Mouse (Mus musculus): Measurements from ENCODE around the gene Gm10447. TPM values are rescaled to one million over a fixed set of nuclear protein-coding genes. Genes with fewer than 3 reads are reported as not detected.
"Not testable (repeated sequence)": the region's sequence is repeated elsewhere in the genome, so short reads cannot be mapped to it uniquely, and the experiment has no call there.

The Gm10447 gene
- total and polyA plus RNA-seq, 3 experiments = not detected

DNA sequence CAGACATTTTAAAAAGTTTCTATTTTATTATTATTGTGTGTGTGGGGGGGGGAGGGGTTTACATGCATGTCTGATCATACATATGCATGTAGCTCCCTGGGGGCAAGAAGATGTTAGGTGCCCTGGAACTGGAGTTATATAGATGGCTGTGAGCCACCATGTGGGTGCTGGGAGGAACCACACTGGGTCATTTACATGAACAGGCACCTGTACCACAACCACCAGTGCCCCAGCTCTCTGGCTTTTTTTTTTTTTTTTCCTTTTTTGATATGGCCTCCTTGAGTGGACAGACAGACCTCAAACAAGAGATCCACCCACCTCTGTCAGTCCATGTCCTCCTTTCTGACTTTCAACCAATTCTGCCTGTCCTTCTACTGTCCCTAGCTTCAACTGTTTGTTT, 27.7 kb downstream of the Gm10447 start:
- Histone ChIP-seq H3K4me3 (ENCODE audit: low read depth, low read length) (peak overlapping the region; percentile 86), H3K4me1 (ENCODE audit: insufficient read depth, low read depth, low read length) (peaks cover 42% of the 10 kb centered on the region), H3K27me3 (ENCODE audit: insufficient read depth, low read length) (no peaks in the 10 kb centered on the region), H3K36me3 (replicated peaks) (peaks cover 49% of the 10 kb centered on the region), H3K9me3 (replicated peaks) (no peaks in the 10 kb centered on the region)
- DNase-seq (ENCODE audit: low spot score) (no peak), ATAC-seq (ENCODE audit: extremely low read depth, insufficient number of reproducible peaks, low FRiP score, poor library complexity, severe bottlenecking) (no peak)
- no peak for TF ChIP-seq GATA2 (IDR thresholded peaks at IDR 0.05; ENCODE audit: borderline replicate concordance, low read depth, low read length)
- no peak for TF ChIP-seq CTCF (IDR thresholded peaks at IDR 0.05; ENCODE audit: low read depth, low read length)
- no peak for TF ChIP-seq TAL1 (conservative IDR thresholded peaks at IDR 0.05; ENCODE audit: low read depth, low read length)
- no peak for TF ChIP-seq POLR2AphosphoS5 (IDR thresholded peaks at IDR 0.05; ENCODE audit: insufficient replicate concordance, low read depth, low read length)
- TF ChIP-seq GATA1 (IDR thresholded peaks at IDR 0.05; ENCODE audit: borderline replicate concordance, low read length) = no peak

DNA sequence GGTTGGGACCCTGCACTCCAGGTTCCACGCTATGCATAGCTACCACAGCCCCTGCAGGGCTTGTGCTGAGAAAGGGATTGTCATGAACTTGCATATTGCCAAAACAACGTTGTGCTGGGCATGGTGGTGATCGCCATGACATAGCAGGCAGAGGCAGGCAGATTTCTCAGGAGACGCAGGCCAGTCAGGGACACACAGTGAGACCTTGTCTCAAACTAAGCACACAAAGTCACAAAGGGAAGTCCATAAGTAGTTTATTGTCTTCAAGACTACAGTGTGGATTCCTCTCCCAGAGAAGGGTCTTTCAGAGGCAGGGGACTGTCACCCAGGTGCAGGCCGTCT, 28.2 kb downstream of the Gm10447 start:
- Histone ChIP-seq H3K4me3 (ENCODE audit: low read depth, low read length) (no peak overlapping the region), H3K4me1 (ENCODE audit: insufficient read depth, low read depth, low read length) (peaks cover 39% of the 10 kb centered on the region), H3K9me3 (replicated peaks) (no peaks in the 10 kb centered on the region), H3K36me3 (replicated peaks) (peaks cover 52% of the 10 kb centered on the region), H3K27me3 (ENCODE audit: insufficient read depth, low read length) (no peaks in the 10 kb centered on the region)
- TF ChIP-seq GATA1 (IDR thresholded peaks at IDR 0.05; ENCODE audit: borderline replicate concordance, low read length) = no peak
- TF ChIP-seq POLR2AphosphoS5 (IDR thresholded peaks at IDR 0.05; ENCODE audit: insufficient replicate concordance, low read depth, low read length) = no peak
- no peak for TF ChIP-seq CTCF (IDR thresholded peaks at IDR 0.05; ENCODE audit: low read depth, low read length)
- TF ChIP-seq GATA2 (IDR thresholded peaks at IDR 0.05; ENCODE audit: borderline replicate concordance, low read depth, low read length) = no peak
- TF ChIP-seq TAL1 (conservative IDR thresholded peaks at IDR 0.05; ENCODE audit: low read depth, low read length) = no peak
- DNase-seq (ENCODE audit: low spot score) (no peak), ATAC-seq (ENCODE audit: extremely low read depth, insufficient number of reproducible peaks, low FRiP score, poor library complexity, severe bottlenecking) (no peak)

DNA sequence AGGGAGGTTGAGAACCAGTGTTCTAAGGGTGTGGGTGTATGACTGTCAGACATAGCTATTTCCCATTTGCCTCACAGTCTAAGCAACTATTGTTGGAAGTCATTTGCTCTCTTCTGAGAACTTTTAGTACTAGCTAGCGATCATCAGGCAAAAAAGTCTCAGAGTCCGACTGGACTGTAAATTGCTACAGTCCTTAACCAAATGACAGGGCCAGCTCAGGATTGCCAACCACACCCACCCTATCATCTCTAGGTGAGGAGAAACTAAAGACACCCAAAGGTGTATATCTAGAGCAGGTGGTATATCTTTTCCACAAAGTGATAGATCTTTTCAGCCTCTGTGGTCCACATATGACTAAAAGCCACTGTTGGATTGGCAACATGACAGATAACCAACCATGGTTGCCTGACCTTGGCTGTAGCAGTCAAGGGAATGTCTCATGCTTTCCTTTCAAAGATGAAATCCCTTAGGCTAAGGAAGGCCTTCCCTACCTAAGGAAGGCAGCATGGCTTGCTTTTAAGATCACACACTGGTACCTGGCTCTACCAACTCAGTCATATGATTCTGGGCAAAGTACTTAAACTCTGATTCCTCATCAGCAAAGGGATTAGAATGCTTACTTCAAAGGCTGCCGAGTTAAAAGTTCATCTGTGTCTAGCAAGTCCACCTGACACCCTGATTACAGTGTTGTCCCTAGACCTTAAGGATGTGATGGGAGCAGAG, 28.8 kb downstream of the Gm10447 start:
- Histone ChIP-seq H3K36me3 (replicated peaks) (peaks cover 53% of the 10 kb centered on the region), H3K4me1 (ENCODE audit: insufficient read depth, low read depth, low read length) (peaks cover 33% of the 10 kb centered on the region), H3K27me3 (ENCODE audit: insufficient read depth, low read length) (no peaks in the 10 kb centered on the region), H3K9me3 (replicated peaks) (no peaks in the 10 kb centered on the region), H3K4me3 (ENCODE audit: low read depth, low read length) (no peak overlapping the region)
- DNase-seq (ENCODE audit: low spot score) = no peak
- TF ChIP-seq POLR2AphosphoS5 (IDR thresholded peaks at IDR 0.05; ENCODE audit: insufficient replicate concordance, low read depth, low read length) (no peak), GATA1 (IDR thresholded peaks at IDR 0.05; ENCODE audit: borderline replicate concordance, low read length) (no peak), GATA2 (IDR thresholded peaks at IDR 0.05; ENCODE audit: borderline replicate concordance, low read depth, low read length) (no peak), CTCF (IDR thresholded peaks at IDR 0.05; ENCODE audit: low read depth, low read length) (no peak), TAL1 (conservative IDR thresholded peaks at IDR 0.05; ENCODE audit: low read depth, low read length) (no peak)
- no peak for ATAC-seq (ENCODE audit: extremely low read depth, insufficient number of reproducible peaks, low FRiP score, poor library complexity, severe bottlenecking)

DNA sequence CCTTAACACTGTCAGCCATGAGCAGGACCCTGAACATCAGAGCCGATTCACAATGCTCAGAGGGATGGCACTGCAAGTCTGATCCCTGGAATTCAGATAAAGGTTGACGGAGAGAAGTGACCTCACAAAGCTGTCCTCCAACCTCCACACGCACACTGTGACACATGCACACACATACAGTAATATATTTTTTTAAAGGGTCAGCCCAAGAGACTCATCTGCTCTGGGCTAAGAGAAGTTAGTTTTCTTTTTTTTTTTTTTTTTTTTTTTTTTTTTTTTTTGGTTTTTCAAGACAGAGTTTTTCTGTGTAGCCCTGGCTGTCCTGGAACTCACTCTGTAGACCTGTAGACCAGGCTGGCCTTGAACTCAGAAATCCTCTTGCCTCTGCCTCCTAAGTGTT, 30.0 kb downstream of the Gm10447 start:
- Histone ChIP-seq H3K36me3 (replicated peaks) (peaks cover 62% of the 10 kb centered on the region), H3K4me1 (ENCODE audit: insufficient read depth, low read depth, low read length) (peaks cover 21% of the 10 kb centered on the region)
- not testable (repeated sequence) for ATAC-seq (ENCODE audit: extremely low read depth, insufficient number of reproducible peaks, low FRiP score, poor library complexity, severe bottlenecking); H3K4me3 ChIP-seq (ENCODE audit: low read depth, low read length); H3K9me3 ChIP-seq (replicated peaks); DNase-seq (ENCODE audit: low spot score); H3K27me3 ChIP-seq (ENCODE audit: insufficient read depth, low read length)

DNA sequence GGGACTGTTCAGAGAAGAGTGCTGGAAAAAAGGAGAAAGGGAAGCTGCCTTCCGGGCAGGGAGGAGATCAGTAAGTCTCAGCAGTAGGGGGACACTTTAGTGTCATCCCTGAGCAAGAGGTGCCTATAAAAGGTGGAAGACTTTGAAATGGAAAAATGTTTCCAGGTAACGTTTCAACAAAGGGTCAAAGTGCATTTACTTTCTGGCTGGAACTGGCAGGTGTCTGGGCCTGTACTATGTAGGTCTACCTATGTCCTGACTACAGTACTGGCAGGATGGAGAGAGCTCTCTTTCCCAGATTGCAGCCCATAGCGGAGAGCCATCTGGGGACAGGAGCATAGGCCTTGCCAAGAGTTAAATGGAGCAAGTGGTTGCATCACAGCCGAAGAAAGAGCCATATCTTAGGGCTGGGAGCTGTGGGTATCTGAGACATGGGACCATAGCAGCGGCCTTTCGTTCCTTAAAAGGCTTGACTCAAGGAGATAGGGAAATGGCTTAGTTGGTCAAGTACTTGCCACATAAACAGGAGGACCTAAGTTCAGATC, 31.1 kb downstream of the Gm10447 start:
- no peak for DNase-seq (ENCODE audit: low spot score)
- TF ChIP-seq GATA2 (IDR thresholded peaks at IDR 0.05; ENCODE audit: borderline replicate concordance, low read depth, low read length) = no peak
- H3K4me3 ChIP-seq (ENCODE audit: low read depth, low read length) = no peak overlapping the region
- no peak for ATAC-seq (ENCODE audit: extremely low read depth, insufficient number of reproducible peaks, low FRiP score, poor library complexity, severe bottlenecking)
- no peaks in the 10 kb centered on the region for H3K27me3 ChIP-seq (ENCODE audit: insufficient read depth, low read length)
- H3K36me3 ChIP-seq (replicated peaks) = peaks cover 70% of the 10 kb centered on the region
- peaks cover 12% of the 10 kb centered on the region for H3K4me1 ChIP-seq (ENCODE audit: insufficient read depth, low read depth, low read length)
- no peaks in the 10 kb centered on the region for H3K9me3 ChIP-seq (replicated peaks)

DNA sequence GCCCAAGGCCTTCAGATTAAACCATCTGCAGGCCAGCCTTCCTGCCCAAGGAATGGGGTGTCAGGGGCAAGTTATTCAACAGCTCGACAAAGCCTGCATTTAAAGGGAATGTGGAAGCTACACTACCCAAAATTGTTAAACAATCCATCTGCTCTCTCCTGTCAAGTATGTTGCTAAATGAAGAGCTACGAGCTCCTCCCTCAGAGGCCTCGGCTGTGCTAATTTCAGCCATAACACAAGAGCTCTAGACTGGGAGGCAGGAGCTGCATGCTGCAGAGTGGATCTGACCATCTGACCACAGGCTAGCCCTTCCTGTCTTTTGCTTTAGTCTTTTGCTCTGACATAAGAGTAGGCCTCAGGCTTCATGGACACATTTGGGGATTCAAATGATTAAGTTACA, 31.7 kb downstream of the Gm10447 start:
- H3K4me3 ChIP-seq (ENCODE audit: low read depth, low read length) = no peak overlapping the region
- peaks cover 12% of the 10 kb centered on the region for H3K4me1 ChIP-seq (ENCODE audit: insufficient read depth, low read depth, low read length)
- H3K36me3 ChIP-seq (replicated peaks) = peaks cover 71% of the 10 kb centered on the region
- no peak for ATAC-seq (ENCODE audit: extremely low read depth, insufficient number of reproducible peaks, low FRiP score, poor library complexity, severe bottlenecking)
- DNase-seq (ENCODE audit: low spot score) = no peak
- TF ChIP-seq CTCF (IDR thresholded peaks at IDR 0.05; ENCODE audit: low read depth, low read length) (no peak), TAL1 (conservative IDR thresholded peaks at IDR 0.05; ENCODE audit: low read depth, low read length) (no peak), POLR2AphosphoS5 (IDR thresholded peaks at IDR 0.05; ENCODE audit: insufficient replicate concordance, low read depth, low read length) (no peak), GATA2 (IDR thresholded peaks at IDR 0.05; ENCODE audit: borderline replicate concordance, low read depth, low read length) (no peak), GATA1 (IDR thresholded peaks at IDR 0.05; ENCODE audit: borderline replicate concordance, low read length) (no peak)
- H3K9me3 ChIP-seq (replicated peaks) = no peaks in the 10 kb centered on the region
- H3K27me3 ChIP-seq (ENCODE audit: insufficient read depth, low read length) = no peaks in the 10 kb centered on the region

DNA sequence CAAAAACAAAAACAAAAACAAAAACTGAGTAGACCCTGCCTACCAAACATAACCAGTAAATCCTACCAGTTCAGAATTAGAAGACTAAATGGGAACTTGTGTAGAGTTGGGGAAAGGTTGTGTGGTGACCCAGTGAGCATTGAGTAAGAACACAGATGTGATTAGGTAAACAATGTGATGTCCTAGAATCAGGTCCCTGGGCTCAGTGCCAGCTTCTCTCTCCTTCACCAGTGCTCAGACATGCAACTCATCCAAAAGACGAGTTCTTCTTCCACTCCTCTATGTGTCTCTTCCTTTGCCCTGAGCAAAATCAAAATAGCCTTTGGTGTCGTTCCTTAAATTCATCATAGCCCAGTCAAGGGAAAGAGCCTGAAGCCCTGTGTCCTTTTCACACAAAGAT, 32.1 kb downstream of the Gm10447 start:
- peaks cover 75% of the 10 kb centered on the region for H3K36me3 ChIP-seq (replicated peaks)
- DNase-seq (ENCODE audit: low spot score) = no peak
- ATAC-seq (ENCODE audit: extremely low read depth, insufficient number of reproducible peaks, low FRiP score, poor library complexity, severe bottlenecking) = no peak
- H3K4me1 ChIP-seq (ENCODE audit: insufficient read depth, low read depth, low read length) = peaks cover 12% of the 10 kb centered on the region
- H3K27me3 ChIP-seq (ENCODE audit: insufficient read depth, low read length) = no peaks in the 10 kb centered on the region
- no peak overlapping the region for H3K4me3 ChIP-seq (ENCODE audit: low read depth, low read length)
- TF ChIP-seq CTCF (IDR thresholded peaks at IDR 0.05; ENCODE audit: low read depth, low read length) (no peak), TAL1 (conservative IDR thresholded peaks at IDR 0.05; ENCODE audit: low read depth, low read length) (no peak), GATA1 (IDR thresholded peaks at IDR 0.05; ENCODE audit: borderline replicate concordance, low read length) (no peak), POLR2AphosphoS5 (IDR thresholded peaks at IDR 0.05; ENCODE audit: insufficient replicate concordance, low read depth, low read length) (no peak), GATA2 (IDR thresholded peaks at IDR 0.05; ENCODE audit: borderline replicate concordance, low read depth, low read length) (no peak)
- no peaks in the 10 kb centered on the region for H3K9me3 ChIP-seq (replicated peaks)

Measured in G1E (cell line).